Mouse (Mus musculus) B cell, adult 62 days (primary cell): ENCODE measurements around the gene Pik3r3. TPM values are rescaled to one million over a fixed set of nuclear protein-coding genes. Genes with fewer than 3 reads are reported as not detected.

Source experiments
- total RNA-seq: library from RNA; stranded (reverse); gene quantifications from 4 replicates; pipeline ENCODE4 v1.2.4, GENCODE M21; 2023

The Pik3r3 gene
- total RNA-seq: 0.69 to 3.1 TPM (median 1.8 TPM) in 4 replicates

GRCm38 (mm10) chr4:116221140-116221851 lies at the start of gene Pik3r3:
Pik3r3 (plus strand) TSS chr4:116221618.

DNA sequence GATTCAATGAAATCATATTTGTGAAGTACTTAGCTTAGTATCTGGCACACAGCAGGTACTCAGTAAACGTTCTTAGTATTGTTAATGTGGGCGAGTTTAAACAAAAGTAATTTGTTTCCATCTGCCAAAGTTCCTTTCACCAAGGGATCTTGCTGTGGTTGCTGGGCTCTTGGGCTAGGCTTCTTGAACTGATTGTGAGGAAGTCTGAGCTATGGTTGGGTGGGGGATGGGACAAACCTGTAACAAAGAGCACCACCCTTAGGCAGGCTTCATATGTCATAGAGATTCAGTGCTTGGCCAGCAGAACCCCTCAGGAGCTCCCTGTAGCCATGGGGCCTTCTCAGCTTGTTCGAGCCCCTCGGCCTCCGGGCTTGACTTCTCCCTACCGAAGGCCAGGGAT lies 48.3 kb upstream of the Pik3r3 start, which contains the start of the genes 1700042G07Rik and Gm49337:
1700042G07Rik (plus strand) TSS at position 301 of the 400 bp plus-strand sequence.
Gm49337 (plus strand) TSS at position 313 of the 400 bp plus-strand sequence.

Other genes with a start within 250 kb of the Pik3r3 start
- gene Faah, start 203.7 kb upstream of the Pik3r3 start, total RNA-seq: 43.7 to 46.5 TPM (median 45.4 TPM) in 4 replicates
- 37.6 to 47.7 TPM (median 40.7 TPM) in 4 replicates for gene Nsun4, start 167.7 kb upstream of the Pik3r3 start, total RNA-seq
- 276 to 285 TPM (median 277 TPM) in 4 replicates for gene Uqcrh, start 146.5 kb upstream of the Pik3r3 start, total RNA-seq
- 26.9 to 36.4 TPM (median 28.2 TPM) in 4 replicates for gene Lrrc41, start 146.3 kb upstream of the Pik3r3 start, total RNA-seq
- gene Rad54l, start 97.9 kb upstream of the Pik3r3 start, total RNA-seq: 1.3 to 2.1 TPM (median 1.4 TPM) in 4 replicates
- 37.1 to 52.2 TPM (median 44.0 TPM) in 4 replicates for gene Pomgnt1, start 97.8 kb upstream of the Pik3r3 start, total RNA-seq
- 3.7 to 4.9 TPM (median 4.2 TPM) in 4 replicates for gene Lurap1, start 70.3 kb upstream of the Pik3r3 start, total RNA-seq
- gene Tspan1, start 54.0 kb upstream of the Pik3r3 start, total RNA-seq: not detected in 4 replicates
- gene 1700042G07Rik, start 48.2 kb upstream of the Pik3r3 start, total RNA-seq: not detected in 4 replicates
- 0.37 to 0.98 TPM in 2 of 4 replicates, not detected in the others for gene Gm49337, start 48.2 kb upstream of the Pik3r3 start, total RNA-seq
- 32.6 to 36.2 TPM (median 34.6 TPM) in 4 replicates for gene Mast2, start 242.6 kb downstream of the Pik3r3 start, total RNA-seq